Mouse (Mus musculus) stomach, embryonic 14.5 days (tissue): Measurements from ENCODE around the gene Prkar2b. TPM values are rescaled to one million over a fixed set of nuclear protein-coding genes. Genes with fewer than 3 reads are reported as not detected.

Experiments used
- ATAC-seq: fragments of 200-750 bp; cut with Nextera tagmentation; 2 replicates; pipeline ENCODE4 v1.8.0; 2017; ENCODE audit warnings: low read depth, moderate TSS enrichment; ENCODE audit not compliant: insufficient number of reproducible peaks, insufficient read depth, low FRiP score
- H3K27ac ChIP-seq: fragments of 300-500 bp; sonication (generic); 2 replicates; pipeline ENCODE4 v1.5.1; 2014; ENCODE audit warnings: mild to moderate bottlenecking, low read length, moderate library complexity, mixed read lengths
- H3K27me3 ChIP-seq: fragments of 300-500 bp; sonication (generic); 2 replicates; pipeline ENCODE4 v1.6.1; 2014; ENCODE audit warnings: low read length, control low read depth, mixed read lengths; ENCODE audit not compliant: control insufficient read depth, insufficient read depth
- H3K36me3 ChIP-seq: fragments of 300-500 bp; sonication (generic); 2 replicates; pipeline ENCODE4 v1.6.1; 2014; ENCODE audit warnings: mild to moderate bottlenecking, control low read depth, low read length, moderate library complexity, mixed read lengths; ENCODE audit not compliant: control insufficient read depth, insufficient read depth
- H3K4me1 ChIP-seq: fragments of 300-500 bp; sonication (generic); 2 replicates; pipeline ENCODE4 v1.6.1; 2014; ENCODE audit warnings: low read length, control low read depth, mixed read lengths; ENCODE audit not compliant: control insufficient read depth, insufficient read depth
- H3K4me2 ChIP-seq: fragments of 300-500 bp; sonication (generic); replicated peaks from 2 replicates; pipeline ENCODE4 v1.6.1; 2014; ENCODE audit warnings: low read depth, low read length, control low read depth
- H3K4me3 ChIP-seq: fragments of 300-500 bp; sonication (generic); 2 replicates; pipeline ENCODE4 v1.5.1; 2014; ENCODE audit warnings: low read depth, low read length, control low read depth
- H3K9ac ChIP-seq: fragments of 300-500 bp; sonication (generic); replicated peaks from 2 replicates; pipeline ENCODE4 v1.6.1; 2014; ENCODE audit warnings: low read depth, mild to moderate bottlenecking, control low read depth, low read length, moderate library complexity, mixed read lengths
- H3K9me3 ChIP-seq: fragments of 300-500 bp; sonication (generic); 2 replicates; pipeline ENCODE4 v1.6.1; 2016; ENCODE audit warnings: low read depth, low read length, control low read depth; ENCODE audit not compliant: control insufficient read depth
- WGBS: fragments of 180-500 bp; shearing (Covaris S2); extraction: QIAGEN DNeasy Blood & Tissue Kit; methylation state at CpG from one replicate; pipeline ENCODE4 v1.1.7; 2014; 5-methylcytosine and 5-hydroxymethylcytosine counted together
- polyA plus RNA-seq: library from polyadenylated mRNA; unstranded; fragments of >200 nt; fragmentation: Nextera tagmentation; extraction: Ambion mirVana; gene quantifications from 2 replicates; pipeline ENCODE4 v1.2.1, GENCODE M21; 2014

The Prkar2b gene
- polyA plus RNA-seq, 1 experiment from 2014 or later, result 34.0 TPM

DNA sequence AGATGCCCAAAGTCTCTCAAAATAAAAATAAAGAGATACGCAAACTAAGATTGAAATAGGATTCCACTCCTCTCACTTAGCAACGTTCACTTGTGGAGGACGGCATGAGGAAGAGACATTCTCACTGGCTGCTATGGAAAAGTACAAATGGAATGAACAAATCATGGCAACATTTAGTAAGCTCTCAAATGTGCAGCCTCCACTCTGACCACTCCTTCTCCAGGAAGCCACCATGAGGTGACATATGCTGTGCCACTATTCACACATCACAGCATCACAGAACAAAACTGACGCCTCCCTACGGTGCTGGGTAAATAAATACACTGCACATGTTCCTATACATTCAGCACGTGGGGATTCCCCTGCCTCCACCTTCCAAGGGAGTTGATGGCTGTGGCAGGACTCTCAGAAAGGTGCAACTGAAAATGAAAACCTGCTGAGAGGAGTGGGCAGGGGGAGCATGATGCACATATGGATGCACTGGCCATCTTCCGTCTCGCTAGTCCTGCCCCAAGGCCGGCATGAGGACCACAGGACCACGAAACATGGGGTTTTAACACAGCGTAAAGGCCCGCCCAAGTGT is 83.4 kb downstream of the Prkar2b start:
- H3K36me3 ChIP-seq, result no peaks in the 10 kb centered on the region
- no peaks in the 10 kb centered on the region for H3K9me3 ChIP-seq
- no peak overlapping the region for H3K27ac ChIP-seq
- no peak overlapping the region for H3K4me3 ChIP-seq
- no peaks in the 10 kb centered on the region; the same call in 1 of the 2 replicates for H3K4me1 ChIP-seq
- no peaks in the 10 kb centered on the region for H3K27me3 ChIP-seq
- WGBS, result 78% methylated on average over 12 of the region's 12 CpGs
- H3K4me2 ChIP-seq, result no peak overlapping the region
- no peak overlapping the region for H3K9ac ChIP-seq
- no peak for ATAC-seq

DNA sequence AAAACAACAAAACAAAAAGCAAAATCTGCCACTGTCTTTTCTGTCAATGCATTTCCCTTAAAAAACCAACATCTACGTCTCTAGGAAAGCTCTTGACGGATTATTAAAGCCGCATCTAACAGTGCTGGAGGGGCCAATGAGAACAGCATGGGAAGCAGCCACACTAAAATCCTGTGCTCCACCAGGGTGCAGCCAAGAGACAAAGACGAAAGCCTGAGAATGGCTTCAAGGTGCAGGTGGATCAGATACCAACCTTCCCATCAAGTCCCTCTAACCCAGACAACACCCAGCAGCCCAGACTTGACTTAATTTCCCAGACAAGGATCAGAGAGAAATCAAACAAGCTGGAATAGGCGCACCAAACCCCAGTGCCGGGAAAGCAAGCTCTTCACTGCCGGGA is 84.6 kb downstream of the Prkar2b start:
- 45% methylated on average over 7 of the region's 7 CpGs for WGBS
- no peaks in the 10 kb centered on the region for H3K27me3 ChIP-seq
- H3K27ac ChIP-seq, result no peak overlapping the region
- no peak overlapping the region for H3K9ac ChIP-seq
- ATAC-seq, result no peak
- H3K4me2 ChIP-seq, result no peak overlapping the region
- H3K4me1 ChIP-seq, result no peaks in the 10 kb centered on the region; the same call in 1 of the 2 replicates
- no peak overlapping the region for H3K4me3 ChIP-seq
- H3K9me3 ChIP-seq, result no peaks in the 10 kb centered on the region
- peaks cover 2% of the 10 kb centered on the region; the same call in 1 of the 2 replicates for H3K36me3 ChIP-seq

DNA sequence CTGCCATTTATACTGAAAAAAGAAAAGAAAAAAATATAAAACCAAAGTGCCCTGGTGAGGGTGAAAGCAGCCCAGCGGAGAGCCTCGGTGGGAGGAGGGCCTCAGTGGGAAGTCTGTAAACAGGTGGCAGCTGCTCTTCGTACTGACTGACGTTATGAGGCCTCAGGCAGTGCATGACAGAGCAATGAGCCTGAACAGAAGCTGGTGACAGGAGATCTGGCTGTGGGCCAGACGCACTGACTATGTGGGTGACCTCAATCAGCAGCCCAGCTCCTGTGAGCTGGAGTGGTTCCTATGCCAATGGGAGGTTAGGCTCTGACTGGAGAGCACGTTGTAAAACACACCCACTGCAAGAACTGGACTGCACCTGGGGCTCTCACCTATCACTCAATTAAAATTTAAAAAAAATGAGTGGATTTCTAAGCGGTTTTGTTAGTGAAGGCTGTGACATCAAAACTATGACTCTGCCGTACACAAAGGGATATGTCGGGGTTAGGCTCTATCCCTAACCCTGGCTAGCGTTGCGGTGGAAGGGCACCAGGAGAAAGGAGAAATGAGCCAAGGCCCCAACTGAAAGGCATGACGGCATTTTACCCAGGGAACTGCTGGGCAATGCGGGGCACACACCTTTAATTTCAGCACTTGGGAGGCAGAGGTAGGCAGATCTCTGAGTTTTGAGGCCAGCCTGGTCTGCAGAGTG is 87.5 kb downstream of the Prkar2b start:
- no peaks in the 10 kb centered on the region for H3K9me3 ChIP-seq
- H3K4me2 ChIP-seq, result no peak overlapping the region
- 0 out of 2 replicates have a peak overlapping the region, but pooled peaks have one; percentile 2 for H3K27ac ChIP-seq
- ATAC-seq, result peak; percentile 67
- no peak overlapping the region for H3K4me3 ChIP-seq
- no peaks in the 10 kb centered on the region; the same call in 1 of the 2 replicates for H3K4me1 ChIP-seq
- H3K36me3 ChIP-seq, result peaks cover 3% of the 10 kb centered on the region; the same call in 1 of the 2 replicates
- H3K27me3 ChIP-seq, result no peaks in the 10 kb centered on the region
- no peak overlapping the region for H3K9ac ChIP-seq
- 57% methylated on average over 13 of the region's 13 CpGs for WGBS

DNA sequence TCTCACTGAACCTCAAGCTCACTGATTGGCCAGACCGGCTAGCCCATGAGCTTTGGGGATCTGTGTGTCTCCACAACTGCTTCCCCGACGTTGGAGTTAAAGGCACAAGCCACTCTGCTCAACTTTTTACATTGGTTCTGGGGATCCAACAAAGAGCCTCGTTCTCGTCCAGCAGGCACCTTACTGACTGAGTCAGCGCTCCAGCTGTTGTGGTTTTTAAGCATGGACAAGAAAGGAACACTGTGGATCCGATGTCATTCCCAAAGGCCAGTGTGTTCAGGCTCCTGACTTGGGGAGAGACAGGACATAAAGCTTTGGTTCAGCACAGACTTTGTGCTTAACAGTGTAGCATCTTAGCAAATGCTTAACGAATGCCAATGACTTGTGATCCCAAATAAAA is 89.5 kb downstream of the Prkar2b start:
- Histone ChIP-seq H3K4me3 (no peak overlapping the region), H3K36me3 (peaks cover 3% of the 10 kb centered on the region; the same call in 1 of the 2 replicates), H3K9me3 (no peaks in the 10 kb centered on the region), H3K27me3 (no peaks in the 10 kb centered on the region), H3K4me1 (no peaks in the 10 kb centered on the region; the same call in 1 of the 2 replicates), H3K27ac (no peak overlapping the region), H3K9ac (no peak overlapping the region), H3K4me2 (no peak overlapping the region)
- no peak for ATAC-seq
- WGBS, result 84% methylated on average over 8 of the region's 8 CpGs

DNA sequence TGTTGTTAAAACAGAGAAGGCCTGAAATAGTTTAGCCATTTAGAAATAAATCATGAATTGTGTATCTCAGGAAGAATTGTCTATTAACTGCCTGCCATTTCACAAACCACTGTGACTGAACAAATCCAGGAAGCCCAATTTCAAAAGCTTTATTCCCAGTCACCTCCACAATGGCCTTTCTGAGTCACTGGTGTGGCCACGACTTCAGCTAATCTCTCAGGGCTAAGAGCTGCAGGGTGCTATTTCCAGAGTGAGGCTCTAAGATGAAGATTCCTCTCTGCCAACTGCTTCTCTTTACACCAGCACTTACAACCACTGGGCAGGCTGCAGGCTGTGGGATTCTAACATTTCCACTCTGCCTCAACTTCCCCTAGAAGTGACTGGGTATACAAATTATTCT is 92.0 kb downstream of the Prkar2b start:
- 26% methylated on average over 1 of the region's 1 CpGs for WGBS

DNA sequence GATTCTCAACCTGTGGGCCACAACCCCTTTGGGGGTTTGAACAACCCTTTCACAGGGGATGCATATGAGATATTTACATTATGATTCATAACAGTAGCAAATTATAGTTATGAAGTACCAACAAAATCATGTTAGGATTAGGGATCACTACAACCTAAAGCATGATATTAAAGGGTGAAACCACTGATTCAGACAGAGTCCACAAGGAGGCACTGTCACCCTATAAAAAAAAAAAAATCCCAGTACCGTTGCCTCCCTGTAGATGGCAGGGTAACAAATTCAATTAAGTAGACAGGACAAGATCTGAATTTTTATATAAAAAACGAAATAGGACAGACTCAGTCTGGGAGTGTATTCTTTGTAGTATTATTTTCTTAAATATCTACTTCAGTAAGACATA is 93.6 kb downstream of the Prkar2b start:
- H3K4me2 ChIP-seq, result no peak overlapping the region
- peaks cover 3% of the 10 kb centered on the region; the same call in 1 of the 2 replicates for H3K36me3 ChIP-seq
- no peaks in the 10 kb centered on the region for H3K4me1 ChIP-seq
- no peaks in the 10 kb centered on the region for H3K27me3 ChIP-seq
- no peak overlapping the region for H3K27ac ChIP-seq
- 4% methylated on average over 2 of the region's 2 CpGs for WGBS
- H3K4me3 ChIP-seq, result no peak overlapping the region
- ATAC-seq, result no peak
- H3K9me3 ChIP-seq, result no peaks in the 10 kb centered on the region
- H3K9ac ChIP-seq, result no peak overlapping the region

More for the DNA sequence above, 92.0 kb downstream of the Prkar2b start:
- Histone ChIP-seq H3K4me2 (no peak overlapping the region), H3K27ac (no peak overlapping the region), H3K36me3 (peaks cover 3% of the 10 kb centered on the region; the same call in 1 of the 2 replicates), H3K9ac (no peak overlapping the region), H3K4me3 (no peak overlapping the region), H3K9me3 (no peaks in the 10 kb centered on the region), H3K4me1 (no peaks in the 10 kb centered on the region; the same call in 1 of the 2 replicates), H3K27me3 (no peaks in the 10 kb centered on the region)
- ATAC-seq, result no peak

DNA sequence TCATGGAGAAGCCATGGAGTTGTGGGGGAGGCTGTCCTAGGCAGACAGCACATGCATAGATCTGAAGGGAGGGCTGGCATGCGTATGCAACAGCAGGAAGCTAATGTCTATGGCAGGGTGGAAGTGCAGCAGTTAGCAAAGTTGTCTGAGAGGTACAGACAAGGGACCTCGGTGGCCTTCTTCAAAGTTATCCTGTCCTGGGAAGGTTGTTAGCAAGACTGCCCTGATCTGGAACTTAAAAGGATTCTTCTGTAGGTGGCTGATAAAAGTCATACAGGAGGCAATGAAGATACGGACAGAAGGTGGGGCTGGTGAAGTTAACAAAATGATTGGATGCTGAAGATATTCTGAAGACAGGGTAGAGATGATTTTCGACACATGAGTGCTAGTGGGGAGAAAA is 94.7 kb downstream of the Prkar2b start:
- 84% methylated on average over 4 of the region's 4 CpGs for WGBS
- H3K4me2 ChIP-seq, result no peak overlapping the region

DNA sequence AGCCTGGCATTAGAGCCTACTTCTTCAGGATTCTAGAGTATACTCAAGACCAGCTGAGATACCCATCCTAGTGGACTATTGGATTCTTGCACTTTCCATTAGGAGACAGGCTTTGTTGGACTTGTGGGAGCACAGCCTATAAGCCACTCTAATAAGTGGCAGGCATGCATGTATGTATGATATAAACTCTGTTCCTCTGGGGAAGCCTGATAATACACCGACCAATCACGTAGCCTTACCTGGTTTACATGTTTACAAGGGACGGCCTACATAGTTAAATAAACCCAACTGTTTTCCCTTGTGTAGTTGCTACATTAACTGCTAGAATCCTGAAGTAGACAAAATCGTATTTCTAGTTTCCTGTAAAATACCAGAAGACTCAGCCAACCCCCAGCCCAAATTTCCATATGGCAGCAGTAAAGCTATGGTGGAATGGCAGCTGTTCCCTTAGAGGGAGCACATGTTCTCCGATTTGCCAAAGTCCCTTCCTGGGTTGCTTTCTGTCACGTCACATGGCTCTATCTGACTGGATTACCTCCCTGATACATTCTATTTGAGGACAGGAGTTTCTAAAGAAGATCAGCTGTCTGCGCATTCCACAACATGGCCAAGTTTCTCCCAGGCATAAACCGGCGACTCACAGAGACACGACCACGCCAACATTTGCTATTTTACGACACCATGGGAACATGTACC is 95.4 kb downstream of the Prkar2b start:
- Histone ChIP-seq H3K27me3 (no peaks in the 10 kb centered on the region), H3K9me3 (no peaks in the 10 kb centered on the region), H3K36me3 (no peaks in the 10 kb centered on the region; the same call in 1 of the 2 replicates), H3K4me3 (no peak overlapping the region), H3K4me1 (no peaks in the 10 kb centered on the region), H3K27ac (no peak overlapping the region), H3K4me2 (no peak overlapping the region), H3K9ac (no peak overlapping the region)
- 91% methylated on average over 12 of the region's 12 CpGs for WGBS
- ATAC-seq, result no peak

More for the DNA sequence above, 94.7 kb downstream of the Prkar2b start:
- Histone ChIP-seq H3K9ac (no peak overlapping the region), H3K27ac (no peak overlapping the region), H3K4me1 (no peaks in the 10 kb centered on the region), H3K4me3 (no peak overlapping the region), H3K27me3 (no peaks in the 10 kb centered on the region), H3K36me3 (peaks cover under 1% of the 10 kb centered on the region; the same call in 1 of the 2 replicates), H3K9me3 (no peaks in the 10 kb centered on the region)
- ATAC-seq, result no peak
